Mouse (Mus musculus) myocyte (in vitro differentiated cells): Measurements from ENCODE around the gene Chmp5.

Experiments
- MAX ChIP-seq: IDR thresholded peaks from one replicate; pipeline ENCODE4 v1.6.1; 2011; ENCODE audit warnings: low read depth, mild to moderate bottlenecking, control low read depth
- MYOG ChIP-seq, 3 experiments: IDR thresholded peaks; one replicate each; pipeline ENCODE4 v1.6.1; 2011; ENCODE audit warnings: control low read depth in 2 of 3, low read depth in 2 of 3, mild to moderate bottlenecking in 2 of 3; ENCODE audit not compliant: insufficient read length in 2 of 3, control insufficient read depth in 1 of 3, insufficient read depth in 1 of 3
- POLR2A ChIP-seq: IDR thresholded peaks from one replicate; pipeline ENCODE4 v1.6.1; 2011; ENCODE audit warnings: low read depth, mild to moderate bottlenecking, control low read depth, moderate library complexity; ENCODE audit not compliant: insufficient read length
- USF1 ChIP-seq: IDR thresholded peaks from one replicate; pipeline ENCODE4 v1.6.1; 2011; ENCODE audit warnings: low read depth, mild to moderate bottlenecking, control low read depth, moderate library complexity

- no peak for TF ChIP-seq POLR2A
- no peak for TF ChIP-seq MYOG (IDR thresholded peaks at IDR 0.05; ENCODE audit: control insufficient read depth in 1 of 3, insufficient read depth in 1 of 3, insufficient read length in 2 of 3, low read depth in 2 of 3)
- TF ChIP-seq MAX = no peak
- TF ChIP-seq USF1 = no peak
Measured at GRCm38 (mm10) chr4:40996302-40996701, 48.1 kb downstream of the Chmp5 start.
